Mouse (Mus musculus) erythroblast, embryonic 14.5 days (primary cell): Measurements from ENCODE around the gene Cdc42bpa.

Experiments
- GATA1 ChIP-seq: IDR thresholded peaks from 2 replicates; pipeline ENCODE4 v1.6.1; 2012; ENCODE audit warnings: low read length, inconsistent platforms, mixed read lengths
- TAL1 ChIP-seq: IDR thresholded peaks from 3 replicates; pipeline ENCODE4 v1.6.1; 2012; ENCODE audit warnings: low read length, inconsistent platforms, mixed read lengths

- no peak for TF ChIP-seq TAL1
- no peak for TF ChIP-seq GATA1
These were observed 17.2 kb downstream of the Cdc42bpa start for GRCm38 (mm10) chr1:179977437-179977836.
